Mouse (Mus musculus) heart, postnatal 10 days (tissue): ENCODE measurements around the gene Copb1. TPM values are rescaled to one million over a fixed set of nuclear protein-coding genes. Genes with fewer than 3 reads are reported as not detected.
A peak's percentile ranks its signal among the peaks of the same experiment; 100 is the strongest.
"Not testable (repeated sequence)": the region's sequence is repeated elsewhere in the genome, so short reads cannot be mapped to it uniquely, and the experiment has no call there.

ENCODE experiments used
- DNase-seq, 2 experiments: peaks; one replicate each; pipeline ENCODE4 v3.0.0; 2021
- intact Hi-C: fragments of 180-260 bp; cut with DNase I; formaldehyde crosslinking; loops from one replicate; pipeline ENCODE4 v1.15.1; 2025
- total RNA-seq, 2 experiments: library from RNA; stranded (reverse); gene quantifications; 2 replicates each; pipeline ENCODE4 v1.2.3; 2021

Gene Copb1
- total RNA-seq, 2 experiments from 2014 or later, result 63.3 to 68.6 TPM

DNA sequence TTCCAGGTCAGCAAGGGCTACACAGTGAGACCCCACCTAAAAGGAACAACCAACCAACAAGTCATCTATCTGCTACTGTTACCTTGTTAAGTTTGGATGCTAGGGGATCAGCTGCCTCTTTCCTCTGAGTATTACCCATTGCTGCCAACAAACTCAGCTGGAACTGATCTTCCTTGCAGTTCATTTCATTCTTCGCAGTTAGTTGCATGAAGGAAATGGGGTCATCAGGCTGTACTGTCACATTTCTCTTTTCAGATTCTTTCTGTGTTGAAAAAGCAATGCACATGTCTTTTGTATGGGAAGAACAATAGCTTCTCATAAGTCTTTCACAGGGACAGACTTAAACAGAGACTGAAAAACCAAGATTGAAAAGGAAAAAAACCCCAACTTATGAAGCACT is 28.0 kb downstream of the Copb1 start:
- intact Hi-C loops, result no loop called here
- DNase-seq, result no peak

DNA sequence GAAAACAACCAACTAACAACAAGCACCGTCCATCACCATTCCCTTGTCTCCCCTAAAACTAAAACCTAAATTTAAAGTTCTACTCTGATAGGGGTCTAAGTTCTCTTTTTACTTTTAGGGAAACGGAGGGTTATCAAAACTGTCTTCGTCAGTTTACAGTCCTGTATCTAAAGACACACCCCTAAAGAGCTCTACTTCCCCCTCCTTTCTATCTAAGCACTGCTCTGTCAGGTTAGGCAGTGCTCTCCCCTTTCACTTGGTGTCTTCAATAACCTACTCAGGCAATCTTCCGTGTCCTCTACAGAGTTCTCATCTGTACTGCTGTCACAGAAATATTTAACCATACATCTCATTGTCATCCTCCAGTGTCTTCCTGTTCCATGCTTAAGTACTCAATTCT is 34.1 kb downstream of the Copb1 start:
- no peak for DNase-seq
- intact Hi-C loops, result no loop called here

- DNase-seq, result no peak
- intact Hi-C loops, result loop anchor here (10.0 kb wide), 1 partner anchor 452 kb away; the partner anchor contains the start of gene Spon1
These were observed 37.6 kb downstream of the Copb1 start for GRCm38 (mm10) chr7:114216908-114217307.

DNA sequence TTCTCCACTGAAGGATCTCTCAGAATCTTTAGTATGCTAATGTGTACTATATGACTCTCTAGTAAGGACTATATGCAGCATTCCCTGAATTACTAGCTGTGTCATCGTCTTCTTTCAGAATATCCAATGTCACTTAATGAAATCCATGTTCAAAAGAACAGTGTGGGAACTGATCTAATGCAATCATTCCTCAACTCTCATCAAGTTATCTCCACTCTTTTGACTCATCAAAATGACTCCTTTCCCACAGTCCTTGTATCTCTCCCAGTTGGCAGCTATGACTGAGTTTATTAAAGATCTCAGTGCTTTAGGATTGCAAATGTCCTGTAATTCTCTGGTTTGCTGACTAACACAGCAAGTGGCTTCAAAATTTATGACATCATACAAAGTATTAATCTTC is 40.1 kb downstream of the Copb1 start:
- intact Hi-C loops, result loop anchor here (10.0 kb wide), 1 partner anchor 450 kb away; the partner anchor contains the start of gene Spon1
- DNase-seq, result no peak

GRCm38 (mm10) chr7:114213537-114213936 is 41.0 kb downstream of the Copb1 start:
- no peak for DNase-seq
- intact Hi-C loops, result loop anchor here (1.0 to 10.0 kb wide), 2 partner anchors 147 to 449 kb away; partner anchors contain the start of gene Spon1

- intact Hi-C loops, result loop anchor here (10.0 kb wide), 1 partner anchor 446 kb away; the partner anchor contains the start of gene Spon1
- no peak for DNase-seq
These were observed 43.9 kb downstream of the Copb1 start for GRCm38 (mm10) chr7:114210618-114211017.

- no peak for DNase-seq
- intact Hi-C loops, result loop anchor here (10.0 kb wide), 1 partner anchor 445 kb away; the partner anchor contains the start of gene Spon1
These were observed 44.7 kb downstream of the Copb1 start for GRCm38 (mm10) chr7:114209841-114210240.

GRCm38 (mm10) chr7:114203491-114204359 is 50.8 kb downstream of the Copb1 start:
- DNase-seq, result no peak
- intact Hi-C loops, result loop anchor here (5.0 kb wide), 1 partner anchor 86 kb away; the partner anchor contains the start of gene Rras2

GRCm38 (mm10) chr7:114202972-114203404 is 51.5 kb downstream of the Copb1 start:
- DNase-seq, result peak in 1 of 2 experiments; percentile 31
- intact Hi-C loops, result loop anchor here (5.0 kb wide), 1 partner anchor 86 kb away; the partner anchor contains the start of gene Rras2

DNA sequence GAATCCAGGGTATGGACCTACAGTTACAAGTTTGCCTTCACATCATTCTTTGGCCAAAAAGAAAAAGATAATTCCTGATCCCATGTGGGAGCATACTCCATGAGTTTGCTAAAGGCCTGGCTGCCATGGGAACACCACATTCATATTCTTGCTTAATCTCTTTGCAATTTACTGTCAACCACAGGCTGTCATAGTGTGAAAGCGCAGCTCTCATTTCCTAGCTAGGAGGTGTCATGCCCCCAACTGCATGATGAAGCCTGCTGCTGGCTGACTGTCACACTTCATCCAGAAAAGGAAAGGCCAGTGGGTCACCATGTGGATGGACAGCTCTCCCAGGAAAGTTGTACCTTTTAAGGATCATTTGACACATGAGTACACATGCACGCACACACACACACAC is 53.9 kb downstream of the Copb1 start:
- DNase-seq, result no peak
- intact Hi-C loops, result loop anchor here (5.0 kb wide), 1 partner anchor 83 kb away; the partner anchor contains the start of gene Rras2

- intact Hi-C loops, result loop anchor here (5.0 kb wide), 2 partner anchors 82 to 132 kb away; partner anchors contain the start of gene Rras2
- DNase-seq, result peak; percentile 33 to 52
These were observed 54.9 kb downstream of the Copb1 start for GRCm38 (mm10) chr7:114199428-114200110.

GRCm38 (mm10) chr7:114198252-114198651 is 56.3 kb downstream of the Copb1 start:
- intact Hi-C loops, result loop anchor here (5.0 kb wide), 1 partner anchor 131 kb away; no protein-coding TSS in a partner anchor

DNA sequence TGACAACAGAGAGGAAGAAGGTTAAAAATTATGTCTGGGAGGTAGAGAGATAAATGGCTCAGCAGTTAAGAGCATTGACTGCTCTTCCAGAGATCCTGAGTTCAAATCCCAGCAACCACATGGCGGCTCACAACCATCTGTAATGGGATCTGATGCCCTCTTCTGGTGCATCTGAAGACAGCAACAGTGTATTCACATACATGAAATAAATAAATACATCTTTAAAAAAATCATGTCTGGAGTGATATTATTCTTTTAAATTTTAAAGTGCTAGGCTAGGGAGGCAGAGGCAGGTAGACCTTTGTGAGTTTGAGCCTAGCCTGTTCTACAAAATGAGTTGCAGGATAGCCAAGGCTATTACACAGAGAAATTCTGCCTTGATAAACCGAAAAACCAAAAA is 57.9 kb downstream of the Copb1 start:
- DNase-seq, result not testable (repeated sequence)
- intact Hi-C loops, result loop anchor here (5.0 kb wide), 1 partner anchor 129 kb away; no protein-coding TSS in a partner anchor

More at GRCm38 (mm10) chr7:114198252-114198651, 56.3 kb downstream of the Copb1 start:
- DNase-seq, result no peak

DNA sequence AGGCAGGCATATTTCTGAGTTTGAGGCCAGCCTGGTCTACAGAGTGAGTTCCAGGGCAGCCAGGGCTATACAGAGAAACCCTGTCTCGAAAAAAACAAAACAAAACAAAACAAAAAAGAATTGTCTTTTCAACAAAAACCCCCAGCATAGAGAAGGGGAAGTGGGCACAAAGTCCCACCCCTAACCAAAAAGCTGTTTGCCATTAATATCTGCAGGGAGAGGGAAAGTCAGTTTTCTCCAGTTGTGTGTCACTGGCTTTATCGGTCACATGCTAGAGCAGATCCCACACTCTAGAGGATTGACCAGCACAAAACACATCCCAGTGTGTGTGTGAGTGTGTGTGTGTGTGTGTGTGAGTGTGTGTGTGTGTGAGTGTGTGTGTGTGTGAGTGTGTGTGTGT is 59.7 kb downstream of the Copb1 start:
- intact Hi-C loops, result loop anchor here (5.0 kb wide), 1 partner anchor 127 kb away; no protein-coding TSS in a partner anchor
- not testable (repeated sequence) for DNase-seq

- DNase-seq, result no peak
- intact Hi-C loops, result no loop called here
These were observed 60.3 kb downstream of the Copb1 start for GRCm38 (mm10) chr7:114194224-114194623.

DNA sequence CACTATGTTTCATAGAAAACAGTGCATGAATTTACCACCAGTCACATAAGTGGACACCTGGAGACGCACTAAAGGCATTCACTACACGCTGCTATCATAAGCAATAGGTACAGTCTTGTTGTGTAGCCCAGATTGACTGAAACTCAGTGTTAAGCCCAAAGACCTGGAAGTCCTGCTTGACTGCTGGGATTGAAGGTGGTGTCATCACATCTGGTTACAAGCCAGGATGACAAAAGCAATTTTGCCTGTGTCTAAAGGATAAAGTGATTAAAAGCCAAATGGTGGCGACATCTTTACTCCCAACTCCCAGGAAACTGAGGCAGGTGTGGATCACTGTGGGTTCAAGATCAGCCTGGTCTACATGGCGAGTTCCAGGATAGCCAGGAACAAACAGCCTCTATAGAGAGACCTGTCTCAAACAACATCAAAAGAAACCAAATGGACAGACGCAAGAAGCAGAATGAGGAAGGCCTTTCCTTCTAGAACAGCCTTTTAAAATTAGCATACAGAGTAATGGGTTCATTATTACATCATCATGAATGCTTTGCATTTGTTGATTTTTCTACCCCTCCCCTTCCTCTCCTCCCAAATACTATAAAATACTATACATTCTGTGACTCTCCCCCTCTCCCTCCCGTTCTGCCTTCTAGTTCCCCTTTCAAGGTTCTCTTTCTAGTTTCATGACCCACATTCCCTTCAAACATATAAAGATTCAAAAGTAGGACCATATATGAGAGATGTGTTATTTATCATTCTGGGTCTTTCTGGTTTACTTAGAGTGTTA is 61.0 kb downstream of the Copb1 start:
- no peak for DNase-seq
- intact Hi-C loops, result no loop called here

DNA sequence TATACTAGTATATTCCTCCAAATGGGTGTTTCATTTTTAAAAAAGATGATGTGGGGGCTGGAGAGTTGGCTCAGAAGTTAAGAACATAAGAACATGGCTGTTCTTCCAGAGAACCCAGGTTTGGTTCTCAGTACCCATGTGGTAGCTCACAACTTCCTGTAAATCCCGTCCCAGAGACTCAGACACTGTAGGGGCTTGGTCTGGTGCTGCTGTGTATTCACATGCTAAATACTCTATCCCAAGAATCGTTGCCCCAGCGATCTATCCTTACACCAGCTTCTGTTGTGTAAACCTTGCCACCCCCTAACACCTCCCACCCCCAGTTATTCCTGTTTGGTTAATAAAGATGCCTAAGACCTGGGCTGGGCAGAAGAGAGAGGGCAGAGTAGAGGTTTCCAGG is 61.9 kb downstream of the Copb1 start:
- no peak for DNase-seq
- intact Hi-C loops, result no loop called here

- intact Hi-C loops, result no loop called here
- no peak for DNase-seq
These were observed 71.1 kb downstream of the Copb1 start for GRCm38 (mm10) chr7:114183416-114183815.

- intact Hi-C loops, result no loop called here
- DNase-seq, result no peak
These were observed 71.8 kb downstream of the Copb1 start for GRCm38 (mm10) chr7:114182708-114183107.

- DNase-seq, result peak; percentile 92 to 94
- intact Hi-C loops, result no loop called here
These were observed 73.1 kb downstream of the Copb1 start for GRCm38 (mm10) chr7:114181391-114181790.
